Mouse (Mus musculus): Measurements from ENCODE around the gene Wnt8b. TPM values are rescaled to one million over a fixed set of nuclear protein-coding genes. Genes with fewer than 3 reads are reported as not detected.
"Not testable (repeated sequence)": the region's sequence is repeated elsewhere in the genome, so short reads cannot be mapped to it uniquely, and the experiment has no call there.

Wnt8b gene
- total RNA-seq (2021), result 0.11 and 0.19 TPM in 2 replicates
- long read RNA-seq, experiment 1, result 0 reads
- long read RNA-seq, experiment 2, result 0 reads

DNA sequence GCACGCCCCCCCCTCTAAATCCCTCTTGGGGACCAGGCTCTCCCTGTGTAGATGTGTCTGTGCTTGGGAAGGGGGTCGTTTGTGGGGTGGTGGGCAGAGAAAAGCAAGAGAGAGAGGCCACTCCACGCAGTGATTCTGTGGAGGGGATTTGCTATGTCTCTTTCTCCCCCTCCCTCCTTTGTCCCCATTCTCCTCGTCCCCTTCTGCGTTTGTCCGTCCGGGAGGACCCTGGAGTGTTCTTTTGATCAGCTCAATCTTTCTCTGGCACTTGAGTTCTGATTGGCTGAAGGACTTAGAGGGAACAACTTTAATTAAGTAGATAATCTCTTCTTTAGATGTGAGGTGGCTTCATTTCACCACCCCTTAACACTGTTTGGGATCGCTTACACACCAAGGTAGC, at the start of gene Wnt8b:
Gene Wnt8b (plus strand): TSS at position 345 of the 400 bp plus-strand sequence.
- no peak for DNase-seq

DNA sequence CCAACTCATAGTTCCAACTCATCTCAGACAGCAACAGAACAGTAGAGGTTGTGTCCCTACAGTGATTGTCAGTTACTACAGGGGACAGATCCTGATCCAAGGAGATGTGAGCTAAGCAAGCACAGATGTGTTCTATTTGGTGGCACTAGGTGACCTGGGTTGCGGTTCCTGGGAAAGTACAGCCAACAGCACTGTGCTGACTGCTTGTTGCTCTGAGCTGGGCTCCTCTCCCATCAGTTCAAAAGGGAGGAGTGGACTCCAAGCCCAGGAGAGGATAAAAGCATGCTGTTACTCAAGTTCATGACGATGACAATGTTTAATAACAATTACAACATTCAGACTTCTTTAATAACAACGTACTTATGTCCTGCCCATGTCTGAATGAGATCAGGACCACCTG, 47.5 kb upstream of the Wnt8b start:
- peak; percentile 38 for DNase-seq

DNA sequence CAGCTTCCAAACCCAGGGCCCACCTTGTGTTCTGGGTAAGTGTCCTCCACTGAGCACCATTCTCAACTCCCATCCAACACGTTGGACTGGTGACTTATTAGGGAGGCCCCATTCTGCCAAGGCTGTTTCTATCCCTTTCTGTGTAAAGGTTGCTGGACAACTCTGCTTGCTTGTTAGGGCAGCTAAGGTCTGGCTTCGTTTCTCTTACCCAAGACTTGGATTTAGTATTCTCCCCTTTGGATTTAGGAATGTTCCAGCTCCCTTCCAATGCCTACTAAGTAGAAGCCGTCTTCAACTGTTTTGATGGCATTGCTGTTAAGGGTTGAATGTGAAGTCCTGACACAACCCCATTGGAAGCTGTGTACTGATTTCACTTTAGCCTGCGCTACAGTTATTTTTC, 45.3 kb upstream of the Wnt8b start:
- no peak for DNase-seq

DNA sequence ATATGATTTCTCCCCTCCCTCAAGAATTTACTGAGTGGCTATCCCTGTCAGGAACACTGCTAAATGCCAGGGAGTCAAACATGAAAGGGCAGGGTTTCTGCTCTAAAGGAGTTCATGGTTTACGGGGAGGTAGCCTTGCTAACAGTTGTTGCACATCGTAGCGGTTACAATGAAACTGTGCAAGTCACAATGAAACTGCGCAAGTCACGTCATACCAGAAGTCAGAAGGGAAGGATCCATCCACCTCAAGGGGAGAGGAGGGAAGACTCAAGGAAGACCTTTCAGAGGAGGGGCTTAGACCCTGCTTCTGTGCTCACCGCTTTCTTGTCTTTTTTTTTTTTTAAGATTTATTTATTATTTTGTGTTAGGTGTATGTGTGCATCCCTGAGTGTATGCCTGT, 38.4 kb upstream of the Wnt8b start:
- DNase-seq, result no peak

DNA sequence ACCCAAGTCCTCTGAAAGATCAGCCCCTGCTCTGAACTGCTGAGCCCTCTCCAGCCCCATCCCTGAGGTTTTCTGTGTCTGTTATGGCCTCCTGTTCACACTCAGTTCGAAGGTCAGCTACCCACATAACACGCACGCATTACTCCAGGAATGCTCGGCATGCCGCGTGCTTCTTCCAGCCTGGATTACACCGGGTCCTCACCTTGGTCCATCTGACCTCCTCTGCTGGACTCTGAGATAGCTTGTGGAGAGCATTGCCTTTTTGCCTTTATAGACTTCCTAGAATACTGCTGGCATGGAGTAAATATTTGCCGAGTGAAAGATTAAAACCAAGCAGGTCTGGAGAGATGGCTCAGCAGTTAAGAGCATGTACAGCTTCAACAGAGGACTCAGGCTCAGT, 37.9 kb upstream of the Wnt8b start:
- no peak for DNase-seq

DNA sequence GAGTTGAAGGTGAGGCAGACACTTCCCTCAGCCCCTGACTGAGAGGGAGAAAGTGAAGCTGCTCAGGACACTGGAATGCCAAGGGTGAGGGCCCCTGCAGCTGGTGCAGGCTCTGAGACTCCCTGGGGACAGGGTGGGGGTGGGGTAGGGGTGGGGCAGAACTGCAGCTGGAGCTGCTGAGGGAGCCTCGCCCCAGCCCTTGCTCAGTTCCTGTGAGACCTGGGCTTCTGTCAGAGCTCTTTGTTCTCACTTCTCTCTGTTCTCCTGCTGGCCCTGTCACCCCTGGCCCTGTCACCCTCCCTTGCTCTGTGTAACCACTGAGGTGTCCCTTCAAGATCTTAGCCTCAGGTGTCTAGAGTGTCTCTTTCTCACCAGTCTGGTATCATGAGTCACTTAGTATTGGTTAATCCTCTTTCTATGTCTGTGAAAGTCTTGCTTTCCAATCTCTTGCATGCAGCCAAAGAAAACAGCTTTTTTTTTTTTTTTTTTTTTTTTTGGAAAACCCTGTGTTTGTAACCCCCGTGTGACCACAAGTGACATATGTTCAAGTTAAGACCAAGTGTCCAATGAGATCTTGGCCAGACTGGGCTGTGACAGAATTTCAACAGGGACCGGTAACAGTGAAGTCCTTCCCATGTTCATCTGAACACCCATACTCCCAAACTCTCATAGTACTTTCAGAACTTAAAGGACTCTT, 35.8 kb upstream of the Wnt8b start:
- DNase-seq, result no peak

DNA sequence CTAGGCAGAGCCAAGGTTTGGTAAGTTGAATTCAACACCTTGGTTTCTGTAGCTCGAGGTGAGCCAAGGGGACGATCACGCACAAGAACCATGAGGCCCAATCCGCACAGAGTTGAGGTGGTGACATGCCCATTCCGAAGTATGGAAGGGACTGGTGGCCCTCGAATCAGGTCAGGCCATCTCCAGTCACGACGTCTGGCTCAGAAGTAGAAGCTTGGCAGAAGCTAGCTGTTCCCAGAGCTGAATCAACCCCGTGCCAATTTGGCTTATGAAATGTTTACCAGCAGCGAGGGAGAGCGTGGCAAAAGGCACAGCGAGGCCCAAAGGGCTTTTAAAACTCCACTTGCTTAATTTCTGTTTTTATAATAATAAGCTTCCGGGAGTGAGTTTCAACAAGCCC, 34.6 kb upstream of the Wnt8b start:
- peak; percentile 65 for DNase-seq

DNA sequence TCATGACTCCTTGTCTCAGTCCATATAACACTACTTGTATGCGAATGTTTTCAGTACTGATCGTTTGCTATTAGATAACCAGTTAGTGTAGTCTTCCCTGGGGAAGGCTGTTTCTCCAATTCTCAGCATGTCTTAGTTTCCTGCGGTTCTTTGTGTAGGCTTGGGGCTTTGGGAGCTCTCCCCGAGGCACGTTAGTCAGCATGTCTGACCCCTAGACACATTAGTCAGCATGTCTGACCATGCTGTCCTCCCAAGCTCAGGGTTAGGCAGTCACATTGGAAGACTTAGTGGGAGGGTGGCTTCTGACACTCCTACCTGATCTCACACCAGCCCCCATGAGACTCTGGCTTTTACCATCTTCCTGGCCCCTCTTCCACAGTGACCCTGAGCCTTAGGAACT, 32.8 kb upstream of the Wnt8b start:
- no peak for DNase-seq

DNA sequence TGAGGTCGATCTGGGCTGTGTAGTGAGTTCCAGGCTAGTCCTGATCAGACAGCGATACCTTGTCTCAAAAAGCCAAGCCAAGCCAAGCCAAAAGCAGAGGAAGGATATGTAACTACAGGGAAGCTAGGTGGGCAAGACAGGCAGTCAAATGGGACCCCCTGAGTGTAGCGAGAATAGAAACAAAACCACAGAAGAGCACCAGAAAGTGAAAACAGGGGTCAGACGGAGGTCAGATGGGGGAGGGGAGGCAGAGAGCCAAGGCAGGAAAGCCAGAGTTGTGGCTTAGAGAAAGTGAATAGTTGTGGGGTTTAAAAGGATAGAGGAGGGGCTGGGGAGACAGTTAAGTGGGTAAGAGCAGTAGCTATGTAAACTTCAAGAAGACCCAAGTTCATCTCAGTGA, 31.8 kb upstream of the Wnt8b start:
- no peak for DNase-seq

DNA sequence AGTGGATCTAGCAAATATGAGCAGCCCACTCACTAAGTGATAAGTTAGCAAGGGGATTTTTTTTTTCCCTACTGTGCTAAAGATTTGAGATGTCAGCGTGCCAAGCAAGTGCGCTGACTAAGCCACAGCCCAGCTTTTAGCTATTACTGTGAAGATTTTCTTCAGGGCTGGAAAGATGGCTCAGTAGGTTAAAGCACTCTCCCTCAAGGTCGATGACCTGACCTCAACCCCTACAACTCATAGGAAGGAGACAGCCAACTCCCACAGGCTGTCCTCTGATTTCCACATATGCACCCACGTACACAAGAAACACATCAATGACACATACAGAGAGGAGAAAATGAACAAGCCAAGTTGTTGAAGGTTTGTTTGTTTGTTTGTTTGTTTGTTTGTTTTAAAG, 31.1 kb upstream of the Wnt8b start:
- peak; percentile 53 for DNase-seq

DNA sequence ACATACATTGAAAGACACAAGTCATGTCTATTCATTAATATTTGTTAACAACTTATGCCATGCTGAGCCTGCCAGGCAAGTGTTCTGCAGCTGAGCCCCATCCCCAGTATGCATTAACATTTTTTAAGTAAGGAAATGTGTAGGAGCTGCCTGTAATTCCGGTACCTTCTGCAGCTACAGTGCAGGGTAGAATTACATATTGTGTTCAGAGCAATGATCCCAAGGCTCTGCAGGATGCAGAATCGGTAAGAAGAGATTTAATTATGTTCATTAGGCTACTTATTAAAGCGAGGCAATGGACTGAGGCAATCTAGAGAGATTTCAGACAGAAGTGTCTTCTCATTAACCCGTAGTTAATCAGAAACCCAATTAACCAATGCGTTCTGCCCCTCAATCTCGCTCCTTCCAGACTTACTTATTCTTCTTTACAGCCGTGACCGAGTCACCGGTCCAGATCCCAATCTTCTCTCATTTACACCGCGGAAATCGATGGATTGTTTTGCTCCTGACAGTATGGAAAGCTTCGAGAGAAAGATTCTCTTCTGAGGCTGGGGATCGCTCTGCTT, 27.2 kb upstream of the Wnt8b start:
- not testable (repeated sequence) for DNase-seq

DNA sequence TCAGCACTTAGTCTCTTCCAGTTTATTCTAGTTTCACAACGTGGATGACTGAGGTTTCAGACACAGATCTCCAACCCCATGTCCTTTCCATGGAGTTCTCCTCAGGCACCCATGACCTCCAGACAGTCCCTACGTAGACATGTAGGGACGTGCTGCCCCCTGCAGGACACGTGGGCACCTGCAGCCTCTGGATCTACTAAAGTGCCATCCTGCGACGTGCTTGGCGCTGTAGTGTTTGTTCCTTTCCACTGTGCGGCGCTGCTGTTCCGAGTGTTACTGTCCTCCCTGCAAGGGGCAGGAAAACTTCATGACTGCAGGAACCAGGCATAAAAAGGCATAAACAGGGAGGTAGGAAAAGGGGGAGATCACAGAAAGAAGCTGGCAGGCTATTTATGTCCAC, 19.1 kb upstream of the Wnt8b start:
- DNase-seq, result peak; percentile 94

DNA sequence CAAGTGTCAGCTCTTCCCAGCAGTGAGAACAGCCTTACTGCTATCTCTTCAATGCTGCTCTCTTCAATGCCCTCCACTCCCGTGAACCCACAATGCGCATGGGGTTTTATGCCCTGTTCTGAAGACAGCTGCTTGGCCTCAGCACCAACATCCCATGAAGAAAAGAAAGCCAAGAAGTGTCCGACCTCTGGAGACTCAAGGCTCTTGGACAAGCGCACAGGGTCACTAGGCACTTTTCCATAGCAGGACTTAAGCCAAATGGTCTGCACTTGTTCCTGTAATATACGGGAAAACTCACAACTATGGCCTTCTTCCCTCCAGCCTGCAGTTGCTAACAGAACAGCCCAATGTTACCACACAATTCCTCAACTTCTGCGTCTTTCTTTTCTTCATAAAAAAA, 18.0 kb upstream of the Wnt8b start:
- DNase-seq, result no peak

DNA sequence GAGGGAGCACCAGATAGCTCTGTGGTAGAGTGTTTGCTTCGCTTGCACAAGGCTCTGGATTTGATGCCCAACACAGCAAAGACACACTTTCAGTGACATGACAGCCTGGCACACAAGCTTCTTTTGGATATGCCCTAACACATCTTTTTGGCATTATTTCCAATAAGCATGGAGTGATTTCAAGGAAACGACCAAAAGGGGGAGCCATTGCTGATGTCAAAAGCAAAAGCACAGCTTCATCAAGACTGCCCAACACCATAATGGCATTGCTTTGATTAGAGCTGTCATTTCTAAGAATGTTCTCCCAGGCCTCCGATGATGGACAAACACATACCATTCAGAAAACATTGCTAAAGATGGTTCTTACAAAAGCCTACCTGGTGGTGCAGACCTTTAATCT, 16.7 kb upstream of the Wnt8b start:
- DNase-seq, result no peak

DNA sequence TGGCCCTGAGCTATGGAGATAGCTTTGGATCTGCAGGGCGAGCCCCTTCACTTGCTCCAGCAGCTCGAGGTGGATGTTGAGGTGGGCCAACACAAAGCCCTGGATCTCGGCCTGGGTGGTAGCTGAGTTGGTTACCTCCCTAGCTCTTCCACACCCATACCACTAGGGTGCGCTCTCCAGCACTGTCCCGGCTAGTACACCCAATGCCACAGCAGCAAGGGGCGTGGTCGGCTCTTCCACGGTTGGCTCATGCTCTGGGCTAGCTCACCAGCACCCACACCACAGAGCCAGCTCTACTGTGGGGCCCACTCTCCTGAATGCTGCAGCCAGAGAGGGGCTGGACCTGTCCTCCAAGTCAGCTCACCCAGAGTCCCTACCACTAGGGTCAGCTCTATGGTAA, 6.0 kb upstream of the Wnt8b start:
- peak; percentile 86 for DNase-seq

DNA sequence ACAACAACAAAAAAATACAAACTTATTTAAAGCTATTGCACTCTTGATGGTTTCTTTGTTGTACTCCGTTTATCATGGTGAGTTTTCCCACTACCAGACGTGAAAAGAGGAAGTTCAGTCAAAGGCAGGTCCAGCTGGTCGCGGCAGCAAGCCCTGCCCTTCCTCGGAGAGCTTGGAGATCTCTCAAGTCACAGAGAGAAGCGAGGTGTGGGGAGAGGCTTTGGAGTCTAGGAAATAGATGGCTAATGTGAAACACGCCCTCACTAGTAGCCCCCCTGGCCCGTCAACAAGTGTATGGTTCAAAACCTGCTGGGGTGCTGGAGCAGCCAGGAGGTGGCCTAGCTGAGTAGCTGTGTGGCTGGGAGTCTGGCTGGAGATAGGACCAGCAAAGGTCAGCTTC, 3.2 kb downstream of the Wnt8b start:
- DNase-seq, result no peak

DNA sequence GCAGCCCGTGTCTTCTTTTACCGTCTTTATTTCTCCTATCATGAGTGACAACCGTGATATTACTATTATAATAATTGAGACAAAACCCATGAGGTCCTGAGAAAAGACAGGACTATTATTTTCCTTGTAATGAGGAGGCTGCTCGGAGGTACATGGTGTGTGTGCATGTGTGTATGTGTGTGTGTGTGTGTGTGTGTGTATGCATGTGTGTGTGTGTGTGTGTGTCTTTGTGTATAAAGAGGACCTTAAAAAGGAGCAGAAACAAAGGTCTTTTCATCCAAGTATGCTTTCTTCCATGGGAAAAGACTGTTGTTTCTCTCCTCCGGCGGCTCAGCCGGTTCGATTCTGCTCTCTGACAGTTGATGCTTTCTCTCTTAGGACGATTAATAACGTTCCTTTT, 3.7 kb downstream of the Wnt8b start:
- no peak for DNase-seq

DNA sequence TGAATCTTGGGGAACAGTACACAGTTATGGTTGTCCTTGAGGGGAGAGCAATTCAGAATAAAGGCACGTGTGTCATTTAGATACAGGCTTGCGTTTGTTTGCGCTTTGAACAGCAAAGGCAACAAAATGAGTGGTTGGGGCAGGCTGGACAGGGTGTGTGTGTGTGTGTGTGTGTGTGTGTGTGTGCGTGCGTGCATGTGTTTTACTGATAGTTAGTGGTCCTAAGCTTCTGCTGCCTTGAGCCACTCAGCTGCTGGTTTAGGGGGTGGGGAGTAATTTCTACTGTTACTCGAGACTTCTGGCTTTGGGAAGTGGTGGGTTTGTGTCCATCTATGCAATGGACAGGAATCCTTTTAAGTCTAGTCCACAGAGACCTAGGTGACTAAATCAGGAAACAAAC, 5.7 kb downstream of the Wnt8b start:
- DNase-seq, result no peak

DNA sequence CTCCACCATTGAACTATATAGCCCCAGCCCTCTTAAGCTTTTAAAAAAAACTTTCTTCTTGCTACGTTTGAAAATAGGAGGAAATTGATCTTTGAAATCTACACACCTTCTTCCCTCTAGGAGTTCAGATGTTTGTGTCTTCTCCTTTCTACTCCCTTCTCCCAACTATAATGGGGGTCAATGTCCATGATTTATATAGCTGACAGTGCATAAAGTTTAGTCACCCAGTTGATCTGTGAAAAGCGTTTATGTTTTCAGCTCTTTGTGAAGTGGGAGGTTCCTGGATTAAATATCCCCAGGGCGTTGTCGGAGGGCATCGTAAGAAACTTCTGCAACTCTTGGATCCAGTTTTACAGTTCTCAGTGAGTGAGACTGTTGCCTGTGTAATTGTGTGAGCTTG, 7.0 kb downstream of the Wnt8b start:
- no peak for DNase-seq

DNA sequence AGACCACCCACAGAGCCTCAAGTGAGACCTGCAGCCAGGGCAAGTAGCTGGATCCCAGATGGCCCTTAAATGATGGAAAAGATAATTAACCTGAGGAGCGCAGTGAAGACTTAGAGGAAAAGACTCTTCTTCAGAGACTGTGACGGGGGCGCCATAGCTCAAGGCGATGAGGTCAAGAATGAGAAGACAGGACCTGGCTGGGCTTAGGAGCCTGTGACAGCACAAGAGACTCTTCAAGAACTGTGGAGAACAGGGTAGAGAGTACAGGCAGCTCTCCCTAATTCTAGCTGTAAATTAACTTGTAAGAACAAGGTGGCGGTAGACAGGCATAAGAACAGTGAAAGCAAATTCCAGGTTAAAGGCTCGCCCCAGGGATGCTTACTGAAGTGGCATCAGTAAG, 8.7 kb downstream of the Wnt8b start:
- DNase-seq, result no peak

DNA sequence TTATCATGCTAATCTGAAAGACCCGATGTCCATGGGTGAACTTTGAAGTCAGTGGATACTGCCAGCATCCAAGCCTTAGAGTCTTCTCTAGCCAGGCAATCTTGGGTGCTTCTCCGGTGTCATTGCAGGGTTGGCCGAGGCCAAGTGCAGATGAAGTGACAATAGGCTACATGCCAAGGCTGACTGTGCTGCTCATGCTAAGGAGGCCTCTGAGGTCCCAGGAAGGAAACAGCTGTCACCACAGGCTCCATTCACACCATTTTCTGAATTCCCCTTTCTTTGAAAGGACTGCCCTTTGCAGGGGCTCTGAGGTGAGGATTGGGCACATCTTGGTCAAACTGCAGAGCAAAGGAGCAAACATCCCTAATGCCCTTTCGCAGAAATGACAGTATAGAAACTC, 9.5 kb downstream of the Wnt8b start:
- no peak for DNase-seq

DNA sequence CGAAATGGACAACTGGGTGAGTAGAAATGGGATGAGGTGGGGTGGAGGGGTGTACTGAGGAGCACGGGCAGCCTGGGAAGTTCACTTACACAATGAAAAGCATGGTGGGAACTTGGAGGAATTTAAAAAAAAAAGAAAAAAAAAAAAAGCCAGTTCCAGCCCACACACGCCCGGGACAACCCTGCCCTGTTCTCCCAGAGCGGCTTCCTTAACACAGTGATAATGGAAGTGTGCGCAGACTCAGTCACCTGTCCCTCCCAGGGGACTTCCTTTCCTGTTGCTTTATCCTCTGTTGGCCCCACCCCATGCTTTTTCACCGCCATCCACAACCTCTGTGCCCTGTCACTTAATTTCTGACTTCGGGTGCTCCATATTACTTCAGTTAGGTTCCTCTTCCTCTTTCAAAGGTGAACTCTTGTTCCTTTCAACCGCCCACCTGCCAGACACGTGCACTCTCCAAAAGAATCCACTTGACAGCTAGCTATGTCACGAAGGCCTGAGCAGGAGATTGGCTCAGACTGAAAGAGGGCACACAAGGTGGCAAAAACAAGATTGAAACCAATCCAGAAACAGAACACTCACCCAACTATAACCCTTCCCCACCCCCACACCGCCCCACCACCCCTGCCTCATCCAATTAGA, 17.4 kb downstream of the Wnt8b start:
- no peak for DNase-seq

DNA sequence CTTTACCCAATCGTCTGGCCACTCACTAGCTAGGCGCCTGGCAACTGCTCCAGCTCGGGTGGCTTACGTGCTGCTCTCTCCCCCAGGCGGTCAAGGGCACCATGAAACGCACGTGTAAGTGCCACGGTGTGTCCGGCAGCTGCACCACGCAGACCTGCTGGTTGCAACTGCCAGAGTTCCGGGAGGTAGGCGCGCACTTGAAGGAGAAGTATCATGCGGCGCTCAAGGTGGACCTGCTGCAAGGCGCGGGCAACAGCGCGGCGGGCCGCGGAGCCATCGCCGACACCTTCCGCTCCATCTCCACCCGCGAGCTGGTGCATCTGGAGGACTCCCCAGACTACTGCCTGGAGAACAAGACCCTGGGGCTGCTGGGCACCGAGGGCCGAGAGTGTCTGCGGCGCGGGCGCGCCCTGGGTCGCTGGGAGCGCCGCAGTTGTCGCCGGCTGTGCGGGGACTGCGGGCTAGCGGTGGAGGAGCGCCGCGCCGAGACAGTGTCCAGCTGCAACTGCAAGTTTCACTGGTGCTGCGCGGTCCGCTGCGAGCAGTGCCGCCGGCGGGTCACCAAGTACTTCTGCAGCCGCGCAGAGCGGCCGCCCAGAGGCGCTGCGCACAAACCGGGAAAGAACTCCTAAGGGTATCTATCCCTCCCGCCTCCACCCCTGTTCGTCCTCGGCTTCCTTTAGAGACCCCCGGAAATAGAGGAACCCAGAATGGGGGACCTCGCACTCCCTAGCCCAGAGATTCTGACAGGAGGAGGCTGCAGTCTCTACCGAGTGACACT, 18.4 kb downstream of the Wnt8b start:
- peak; percentile 77 for DNase-seq

Measured in adrenal gland, postnatal 14 days (tissue).